In genomic region chr13:51979301-51979977, GRCm38 (mm10) we compare ENCODE assay signal across 12 mouse cellular contexts.
DNase-seq lines count a peak whose midpoint lies in the region; ATAC-seq lines count a peak whose summit lies in the region.
"Had no signal": no experiment of that assay in that cellular context is flagged by ENCODE, and none has a peak within 500 bp of the region (broad histone marks: within the 10 kb centered on the region; RNA-seq: fewer than 3 reads in every experiment).

No protein-coding gene starts in this region.

- H3K36me3 ChIP-seq in midbrain, embryonic 10.5 days = no peaks in the 10 kb centered on the region
- H3K36me3 ChIP-seq: hindbrain, embryonic 15.5 days; midbrain, embryonic 12.5 days had no signal

- peak; percentile 79 for ATAC-seq in megakaryocyte progenitor cell, adult 5-6 weeks (replicated peaks; ENCODE audit: poor library complexity)
- ATAC-seq: forebrain, embryonic 16.5 days had no signal

- H3K27ac ChIP-seq in midbrain, embryonic 10.5 days (replicated peaks) = no peak overlapping the region
- H3K27ac ChIP-seq: hindbrain, embryonic 15.5 days; midbrain, embryonic 12.5 days had no signal

- H3K9me3 ChIP-seq in midbrain, embryonic 10.5 days (replicated peaks) = peaks cover 11% of the 10 kb centered on the region; the same call in 1 of the 2 replicates
- H3K9me3 ChIP-seq: hindbrain, embryonic 15.5 days; midbrain, embryonic 12.5 days had no signal

- no peaks in the 10 kb centered on the region; the same call in 1 of the 2 replicates for H3K27me3 ChIP-seq in midbrain, embryonic 10.5 days (ENCODE audit: low read depth, poor library complexity, severe bottlenecking)
- H3K27me3 ChIP-seq: hindbrain, embryonic 15.5 days had no signal

- peak; percentile 65 for DNase-seq in adrenal gland, postnatal 14 days
- no peak for DNase-seq in adrenal gland, adult 2 months
- peak; percentile 5 for DNase-seq in MEL-GATA-1-ER (ENCODE audit: extremely low read depth, low read depth)
- DNase-seq in kidney, adult 9 months = peak; percentile 94
- DNase-seq in lung, postnatal 4 days = no peak
- DNase-seq in midbrain, embryonic 10.5 days (ENCODE audit: low spot score) = no peak
- no peak for DNase-seq in thymus, postnatal 14 days
- DNase-seq: cerebellum, adult 2 months had no signal

- H3K4me1 ChIP-seq in midbrain, embryonic 10.5 days = peaks cover 22% of the 10 kb centered on the region

- WGBS in midbrain, embryonic 10.5 days = 75% methylated on average over 5 of the region's 5 CpGs

- H3K4me3 ChIP-seq in midbrain, embryonic 10.5 days = no peak overlapping the region
- H3K4me3 ChIP-seq: hindbrain, embryonic 15.5 days; midbrain, embryonic 12.5 days had no signal

Comparison
In these comparisons a context has a peak if more than half of its experiments do, and no peak if none do; other contexts are left out.
1. DNase-seq: peak in adrenal gland, postnatal 14 days (single experiment), MEL-GATA-1-ER (single experiment) and kidney, adult 9 months (single experiment); none in adrenal gland, adult 2 months (single experiment), lung, postnatal 4 days (0 of 2), midbrain, embryonic 10.5 days (single experiment) and thymus, postnatal 14 days (single experiment).